ENCODE assay signal across 8 mouse cellular contexts in the genomic region with DNA sequence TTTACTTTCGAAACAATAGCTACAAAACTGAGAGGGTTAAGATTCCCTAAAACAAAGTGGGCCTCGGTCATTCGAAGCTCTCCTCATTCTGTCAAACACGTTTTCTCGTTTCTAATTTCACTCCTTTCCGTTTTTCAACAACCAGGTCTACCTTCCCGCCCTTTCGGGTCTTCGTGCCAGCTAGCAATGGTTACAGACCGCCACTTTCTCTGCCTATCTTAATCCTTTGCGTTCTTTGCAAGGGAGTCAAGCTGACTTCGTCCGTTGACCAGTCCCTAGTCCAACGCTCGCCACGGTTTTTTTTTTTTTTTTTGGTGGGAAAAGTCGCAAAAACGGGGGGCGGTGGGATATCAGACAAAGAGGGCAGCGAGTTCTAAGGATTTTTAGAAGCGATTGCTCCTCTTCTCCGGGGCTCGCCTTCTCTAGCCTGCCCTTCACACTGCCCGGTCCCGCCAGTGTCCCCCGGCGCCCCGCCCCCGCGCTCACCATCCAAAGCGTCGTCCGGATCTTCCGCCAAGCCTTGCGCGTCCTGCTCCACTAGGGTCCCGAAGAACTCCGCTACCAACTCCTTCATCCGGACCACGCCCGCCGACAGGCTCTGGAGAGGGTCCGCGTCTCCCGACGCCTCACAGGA. TPM values are rescaled to one million over a fixed set of nuclear protein-coding genes. Genes with fewer than 3 reads are reported as not detected.
A peak's percentile ranks its signal among the peaks of the same experiment; 100 is the strongest.
DNase-seq lines count a peak whose midpoint lies in the region; ATAC-seq and TF ChIP-seq lines count a peak whose summit lies in the region.

No protein-coding gene starts in this region.

- H3K27me3 ChIP-seq in kidney, embryonic 15.5 days = no peaks in the 10 kb centered on the region
- H3K27me3 ChIP-seq in hindbrain, embryonic 10.5 days (ENCODE audit: insufficient read depth, poor library complexity, severe bottlenecking) = no peaks in the 10 kb centered on the region

- 0 out of 2 replicates have a peak, but pooled peaks have one; percentile 67 for TF ChIP-seq POLR2A in cortical plate, adult 2 months (IDR thresholded peaks at IDR 0.05; ENCODE audit: extremely low read depth, insufficient read depth, low read length)

- no peak for TF ChIP-seq CTCF in cortical plate, adult 2 months (IDR thresholded peaks at IDR 0.05; ENCODE audit: extremely low read depth, insufficient read depth, low read length)

- peaks cover 19% of the 10 kb centered on the region for H3K36me3 ChIP-seq in kidney, embryonic 15.5 days
- H3K36me3 ChIP-seq in hindbrain, embryonic 10.5 days = peaks cover 40% of the 10 kb centered on the region

- H3K4me1 ChIP-seq in kidney, embryonic 15.5 days = peaks cover 24% of the 10 kb centered on the region
- no peaks in the 10 kb centered on the region; the same call in 1 of the 2 replicates for H3K4me1 ChIP-seq in cortical plate, adult 2 months (ENCODE audit: control insufficient read depth, insufficient read depth, low read length)
- peaks cover 33% of the 10 kb centered on the region for H3K4me1 ChIP-seq in hindbrain, embryonic 10.5 days (replicated peaks)

- no peak for DNase-seq in kidney, adult 9 months
- DNase-seq in hindbrain, embryonic 10.5 days (ENCODE audit: low spot score) = no peak
- DNase-seq in lung, postnatal 14 days = peak; percentile 88
- no peak for DNase-seq in right cerebral cortex, postnatal 14 days
- no peak for DNase-seq in left cerebral cortex, adult 9 months (ENCODE audit: low spot score in 2 of 2)
- no peak for DNase-seq in layer of hippocampus, adult 9-11 months

- H3K27ac ChIP-seq in kidney, embryonic 15.5 days = peak overlapping the region; percentile 97
- peak overlapping the region; percentile 26; the same call in 1 of the 2 replicates for H3K27ac ChIP-seq in cortical plate, adult 2 months (ENCODE audit: insufficient read depth, low read length)
- peak overlapping the region; percentile 94 for H3K27ac ChIP-seq in hindbrain, embryonic 10.5 days

- H3K9ac ChIP-seq in kidney, embryonic 15.5 days = peak overlapping the region; percentile 82

- no peaks in the 10 kb centered on the region for H3K9me3 ChIP-seq in kidney, embryonic 15.5 days (replicated peaks)
- no peaks in the 10 kb centered on the region for H3K9me3 ChIP-seq in hindbrain, embryonic 10.5 days

- peak overlapping the region; percentile 66 for H3K4me3 ChIP-seq in kidney, embryonic 15.5 days (replicated peaks)
- peak overlapping the region; percentile 91 for H3K4me3 ChIP-seq in cortical plate, adult 2 months (ENCODE audit: insufficient read depth, low read length)
- H3K4me3 ChIP-seq in hindbrain, embryonic 10.5 days = peak overlapping the region; percentile 90

- whole genome bisulfite sequencing in kidney, embryonic 15.5 days = 2% methylated on average over 46 of the region's 46 CpGs
- WGBS in hindbrain, embryonic 10.5 days = 2% methylated on average over 46 of the region's 46 CpGs

- peak overlapping the region; percentile 79 for H3K4me2 ChIP-seq in kidney, embryonic 15.5 days

- peak; percentile 92 for ATAC-seq in kidney, embryonic 15.5 days (replicated peaks; ENCODE audit: low FRiP score)

RNA-seq across cellular contexts. Expression of a gene that starts 0.4 kb away (rescaled TPM):
- not detected in 2 replicates for polyA plus RNA-seq in kidney, embryonic 15.5 days (2015; fragmentation: Nextera tagmentation; extraction: Ambion mirVana)
- polyA plus RNA-seq in cortical plate, adult 2 months (2012; rRNA removed) = not detected in 2 replicates
- polyA plus RNA-seq in hindbrain, embryonic 10.5 days (2016; fragmentation: Nextera tagmentation; extraction: Ambion mirVana) = not detected in 2 replicates

RNA-seq across cellular contexts. Expression of a gene that starts 0.4 kb away (rescaled TPM):
- 33.7 and 38.7 TPM in 2 replicates for polyA plus RNA-seq in kidney, embryonic 15.5 days (2015; fragmentation: Nextera tagmentation; extraction: Ambion mirVana)
- polyA plus RNA-seq in cortical plate, adult 2 months (2012; rRNA removed) = 10.8 and 11.2 TPM in 2 replicates
- 44.7 and 49.0 TPM in 2 replicates for polyA plus RNA-seq in hindbrain, embryonic 10.5 days (2016; fragmentation: Nextera tagmentation; extraction: Ambion mirVana)

RNA-seq across cellular contexts. Expression of a gene that starts 0.6 kb away (rescaled TPM):
- 42.4 and 44.5 TPM in 2 replicates for polyA plus RNA-seq in kidney, embryonic 15.5 days (2015; fragmentation: Nextera tagmentation; extraction: Ambion mirVana)
- polyA plus RNA-seq in cortical plate, adult 2 months (2012; rRNA removed) = 31.7 and 33.6 TPM in 2 replicates
- polyA plus RNA-seq in hindbrain, embryonic 10.5 days (2016; fragmentation: Nextera tagmentation; extraction: Ambion mirVana) = 52.3 and 62.8 TPM in 2 replicates

RNA-seq across cellular contexts. Expression of a gene that starts 1.3 kb away (rescaled TPM):
- polyA plus RNA-seq in kidney, embryonic 15.5 days (2015; fragmentation: Nextera tagmentation; extraction: Ambion mirVana) = 24.7 and 26.0 TPM in 2 replicates
- 29.1 and 29.2 TPM in 2 replicates for polyA plus RNA-seq in cortical plate, adult 2 months (2012; rRNA removed)
- polyA plus RNA-seq in hindbrain, embryonic 10.5 days (2016; fragmentation: Nextera tagmentation; extraction: Ambion mirVana) = 29.0 and 29.8 TPM in 2 replicates

RNA-seq across cellular contexts. Expression of a gene that starts 13.6 kb away (rescaled TPM):
- 10.0 and 10.8 TPM in 2 replicates for polyA plus RNA-seq in kidney, embryonic 15.5 days (2015; fragmentation: Nextera tagmentation; extraction: Ambion mirVana)
- 3.9 and 4.0 TPM in 2 replicates for polyA plus RNA-seq in cortical plate, adult 2 months (2012; rRNA removed)
- polyA plus RNA-seq in hindbrain, embryonic 10.5 days (2016; fragmentation: Nextera tagmentation; extraction: Ambion mirVana) = 11.1 and 11.5 TPM in 2 replicates

Comparison
In these comparisons a context has a peak if more than half of its experiments do, and no peak if none do; other contexts are left out.
1. H3K27ac ChIP-seq: peak in every context shown above with its lines; median percentile 97 in kidney, embryonic 15.5 days; 94 in hindbrain, embryonic 10.5 days; 26 in cortical plate, adult 2 months.